Mouse (Mus musculus) heart, embryonic 14.5 days (tissue): ENCODE data around the gene Topors. TPM values are rescaled to one million over a fixed set of nuclear protein-coding genes. Genes with fewer than 3 reads are reported as not detected.

Source experiments
- ATAC-seq: fragments of 200-750 bp; cut with Nextera tagmentation; 2 replicates; pipeline ENCODE4 v1.8.0; 2017; ENCODE audit warnings: low read depth, moderate TSS enrichment; ENCODE audit not compliant: insufficient number of reproducible peaks, insufficient read depth, low FRiP score
- H3K27ac ChIP-seq, 2 experiments: fragments of 200-500 bp in 1 of 2; fragments of 300-500 bp in 1 of 2; sonication (generic) in 1 of 2; replicated peaks in 1 of 2; 2 replicates each; pipeline ENCODE4 v1.5.1; 2012 to 2014; ENCODE audit warnings: low read depth in 2 of 2, low read length in 2 of 2, control low read depth in 1 of 2, mild to moderate bottlenecking in 1 of 2, mixed read lengths in 1 of 2; ENCODE audit not compliant: control insufficient read depth in 1 of 2, insufficient read depth in 1 of 2
- H3K27me3 ChIP-seq: fragments of 300-500 bp; sonication (generic); 2 replicates; pipeline ENCODE4 v1.6.1; 2014; ENCODE audit warnings: mild to moderate bottlenecking, low read length, control low read depth; ENCODE audit not compliant: control insufficient read depth, insufficient read depth
- H3K36me3 ChIP-seq: fragments of 300-500 bp; sonication (generic); 2 replicates; pipeline ENCODE4 v1.6.1; 2014; ENCODE audit warnings: mild to moderate bottlenecking, control low read depth, low read length, mixed read lengths; ENCODE audit not compliant: control insufficient read depth, insufficient read depth
- H3K4me1 ChIP-seq, 2 experiments: fragments of 200-500 bp in 1 of 2; fragments of 300-500 bp in 1 of 2; sonication (generic) in 1 of 2; 2 replicates each; pipeline ENCODE4 v1.6.1; 2012 to 2014; ENCODE audit warnings: low read length in 2 of 2, control low read depth in 1 of 2, mixed read lengths in 1 of 2; ENCODE audit not compliant: control insufficient read depth in 2 of 2, insufficient read depth in 2 of 2
- H3K4me2 ChIP-seq: fragments of 300-500 bp; sonication (generic); 2 replicates; pipeline ENCODE4 v1.6.1; 2014; ENCODE audit warnings: mild to moderate bottlenecking, low read length
- H3K4me3 ChIP-seq, 2 experiments: fragments of 200-500 bp in 1 of 2; fragments of 300-500 bp in 1 of 2; sonication (generic) in 1 of 2; 2 replicates each; pipeline ENCODE4 v1.5.1; 2012 to 2014; ENCODE audit warnings: low read length in 2 of 2, mild to moderate bottlenecking in 2 of 2, control low read depth in 1 of 2, low read depth in 1 of 2, moderate library complexity in 1 of 2; ENCODE audit not compliant: control insufficient read depth in 1 of 2, insufficient read depth in 1 of 2
- H3K9ac ChIP-seq: fragments of 300-500 bp; sonication (generic); 2 replicates; pipeline ENCODE4 v1.6.1; 2014; ENCODE audit warnings: mild to moderate bottlenecking, low read length
- H3K9me3 ChIP-seq: fragments of 300-500 bp; sonication (generic); 2 replicates; pipeline ENCODE4 v1.6.1; 2016; ENCODE audit warnings: low read length, control low read depth; ENCODE audit not compliant: control insufficient read depth
- WGBS: fragments of 180-500 bp; shearing (Covaris S2); extraction: QIAGEN DNeasy Blood & Tissue Kit; methylation state at CpG from one replicate; pipeline ENCODE4 v1.1.7; 2014; 5-methylcytosine and 5-hydroxymethylcytosine counted together
- polyA plus RNA-seq: library from polyadenylated mRNA; unstranded; fragments of >200 nt; fragmentation: Nextera tagmentation; extraction: Ambion mirVana; gene quantifications from 2 replicates; pipeline ENCODE4 v1.2.1, GENCODE M21; 2014

Gene Topors
- polyA plus RNA-seq, 1 experiment from 2014 or later, result 28.3 TPM

DNA sequence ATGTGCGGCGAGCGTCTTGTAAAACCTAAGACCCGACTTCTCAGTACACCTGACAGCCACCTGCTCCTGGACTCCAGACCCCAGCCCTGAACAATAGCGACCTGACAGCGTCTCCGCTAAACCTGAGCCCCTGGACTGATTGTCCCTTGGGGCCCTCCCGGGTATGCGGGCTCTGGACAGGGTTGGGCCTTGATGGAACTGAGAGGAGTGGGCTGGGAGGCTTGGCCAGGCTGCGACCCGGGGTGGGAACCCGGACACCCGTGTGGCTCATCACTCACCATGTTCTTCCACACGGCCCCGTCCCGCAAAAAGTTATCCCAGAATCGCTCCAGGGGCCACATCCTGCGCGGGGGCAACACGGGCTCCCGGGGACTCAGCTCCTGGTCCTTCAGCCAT is 9.2 kb upstream of the Topors start:
- Histone ChIP-seq H3K4me2 (peak overlapping the region; percentile 78), H3K9me3 (no peaks in the 10 kb centered on the region), H3K27me3 (no peaks in the 10 kb centered on the region), H3K9ac (peak overlapping the region; percentile 95), H3K4me1 (peaks cover 2 to 7% of the 10 kb centered on the region in 2 experiments; a peak in 3 of 4 replicates), H3K36me3 (peaks cover 30% of the 10 kb centered on the region), H3K27ac (peak overlapping the region; percentile 76 to 89), H3K4me3 (peak overlapping the region; percentile 87 to 96)
- ATAC-seq, result peak; percentile 65
- under 1% methylated on average over 21 of the region's 21 CpGs for WGBS

DNA sequence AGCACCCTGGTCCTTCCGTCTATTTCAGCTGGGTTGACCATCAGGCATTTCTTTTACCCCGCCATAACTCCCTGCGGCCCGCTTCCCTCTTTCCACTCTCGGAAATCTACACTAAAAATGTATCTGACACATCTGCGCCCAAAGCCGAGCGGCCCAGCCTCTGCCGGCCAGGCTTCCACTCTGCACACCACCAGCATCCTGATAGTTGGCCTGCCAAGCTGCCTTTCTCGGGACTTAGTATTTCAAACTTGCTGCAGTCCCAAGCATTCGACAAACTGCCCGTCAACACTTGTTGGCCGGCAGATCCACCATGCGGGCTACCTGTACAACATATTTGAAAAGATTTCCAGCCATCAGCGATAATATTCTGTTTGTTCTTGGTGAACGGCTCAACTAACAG is 815 bp downstream of the Topors start:
- peak overlapping the region; percentile 91 for H3K4me2 ChIP-seq
- under 1% methylated on average over 16 of the region's 16 CpGs for WGBS
- H3K4me3 ChIP-seq, result peak overlapping the region; percentile 91 to 99
- no peaks in the 10 kb centered on the region for H3K27me3 ChIP-seq
- H3K9ac ChIP-seq, result peak overlapping the region; percentile 98
- peaks cover 10 to 17% of the 10 kb centered on the region in 2 experiments for H3K4me1 ChIP-seq
- peak overlapping the region; percentile 99 to 100 for H3K27ac ChIP-seq
- no peak for ATAC-seq
- peaks cover 50% of the 10 kb centered on the region for H3K36me3 ChIP-seq
- no peaks in the 10 kb centered on the region for H3K9me3 ChIP-seq

DNA sequence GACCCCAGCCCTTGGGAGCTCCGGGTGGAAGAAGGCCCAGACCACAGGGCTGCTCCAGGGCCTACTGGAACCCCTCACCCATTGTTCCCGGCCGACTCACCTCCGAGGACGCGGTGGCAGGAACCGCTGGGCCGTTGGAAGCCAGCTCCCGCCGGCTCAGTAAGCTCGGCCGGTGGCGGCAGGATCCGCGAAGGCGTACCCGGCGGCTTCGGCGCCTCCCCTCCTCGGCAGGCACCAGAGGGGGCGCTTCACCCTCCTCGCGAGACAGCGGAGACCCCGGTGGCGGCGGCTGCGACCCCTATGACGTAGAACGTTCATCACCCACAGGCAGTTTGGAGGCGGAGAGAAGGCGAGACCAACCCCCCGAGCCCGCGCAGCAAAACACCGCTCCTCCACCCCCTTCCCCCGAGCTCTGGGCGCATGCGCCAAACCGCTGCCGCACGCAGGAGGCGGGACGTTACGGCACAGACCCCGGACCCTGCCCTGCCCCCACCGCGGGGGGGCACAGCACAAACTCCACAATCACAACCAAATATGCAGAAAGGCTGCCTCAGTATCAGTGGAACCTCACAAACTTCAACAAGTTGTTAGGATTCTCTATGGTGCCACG is 1.3 kb downstream of the Topors start:
- under 1% methylated on average over 48 of the region's 50 CpGs for WGBS
- Histone ChIP-seq H3K4me1 (peaks cover 10 to 17% of the 10 kb centered on the region in 2 experiments), H3K9ac (peak overlapping the region; percentile 98), H3K4me2 (peak overlapping the region; percentile 91), H3K27ac (peak overlapping the region; percentile 99 to 100), H3K9me3 (no peaks in the 10 kb centered on the region), H3K4me3 (peak overlapping the region; percentile 91 to 99), H3K27me3 (no peaks in the 10 kb centered on the region), H3K36me3 (peaks cover 45% of the 10 kb centered on the region)
- peak; percentile 68 for ATAC-seq

DNA sequence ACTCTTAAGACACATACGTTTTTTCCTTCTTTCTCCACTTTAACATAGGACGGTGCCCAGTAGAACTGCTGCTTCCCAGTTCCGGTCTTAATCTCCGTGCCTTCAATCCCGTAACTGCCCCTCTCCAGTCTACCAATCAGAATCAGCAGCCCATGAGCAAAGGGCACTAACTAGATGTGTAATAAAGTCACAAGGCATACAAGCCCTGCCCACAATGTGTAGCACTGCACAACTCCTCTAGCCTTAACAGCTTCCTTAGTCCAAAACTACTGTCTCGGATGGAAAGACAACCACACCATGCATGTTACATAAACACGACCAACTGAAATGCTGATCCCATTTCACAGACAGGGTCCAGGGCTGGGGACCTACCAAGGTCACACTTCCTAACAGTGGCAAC is 2.0 kb downstream of the Topors start:
- H3K36me3 ChIP-seq, result peaks cover 45% of the 10 kb centered on the region

DNA sequence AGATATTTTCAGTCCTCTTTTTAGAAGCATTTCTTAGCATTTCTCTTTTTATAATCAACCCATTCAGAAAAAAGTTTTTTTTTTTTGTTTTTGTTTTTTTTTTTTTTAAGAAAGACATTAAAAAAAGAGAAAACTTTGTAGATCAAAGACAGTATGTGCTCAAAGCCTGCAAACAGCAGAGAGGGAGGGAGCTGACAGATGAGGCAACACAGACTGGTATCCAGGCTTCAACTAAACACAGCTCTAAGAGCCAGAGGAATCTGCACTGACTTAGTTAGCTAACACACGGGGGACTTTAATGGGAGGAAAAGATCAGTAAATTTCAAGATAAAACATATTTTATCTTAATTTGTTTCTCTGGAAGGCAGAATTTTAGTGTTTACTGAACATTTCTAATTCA is 5.3 kb downstream of the Topors start:
- 40% methylated on average over 1 of the region's 1 CpGs for WGBS
- no peak for ATAC-seq
- peaks cover 62% of the 10 kb centered on the region for H3K36me3 ChIP-seq

More for the DNA sequence above, 2.0 kb downstream of the Topors start:
- peaks cover 10 to 17% of the 10 kb centered on the region in 2 experiments for H3K4me1 ChIP-seq
- H3K4me3 ChIP-seq, result peak overlapping the region; percentile 91 to 99
- ATAC-seq, result no peak
- H3K4me2 ChIP-seq, result peak overlapping the region; percentile 91
- H3K9me3 ChIP-seq, result no peaks in the 10 kb centered on the region
- H3K27ac ChIP-seq, result peak overlapping the region; percentile 62 to 99
- WGBS, result 56% methylated on average over 7 of the region's 7 CpGs
- no peaks in the 10 kb centered on the region for H3K27me3 ChIP-seq
- peak overlapping the region; percentile 98 for H3K9ac ChIP-seq

DNA sequence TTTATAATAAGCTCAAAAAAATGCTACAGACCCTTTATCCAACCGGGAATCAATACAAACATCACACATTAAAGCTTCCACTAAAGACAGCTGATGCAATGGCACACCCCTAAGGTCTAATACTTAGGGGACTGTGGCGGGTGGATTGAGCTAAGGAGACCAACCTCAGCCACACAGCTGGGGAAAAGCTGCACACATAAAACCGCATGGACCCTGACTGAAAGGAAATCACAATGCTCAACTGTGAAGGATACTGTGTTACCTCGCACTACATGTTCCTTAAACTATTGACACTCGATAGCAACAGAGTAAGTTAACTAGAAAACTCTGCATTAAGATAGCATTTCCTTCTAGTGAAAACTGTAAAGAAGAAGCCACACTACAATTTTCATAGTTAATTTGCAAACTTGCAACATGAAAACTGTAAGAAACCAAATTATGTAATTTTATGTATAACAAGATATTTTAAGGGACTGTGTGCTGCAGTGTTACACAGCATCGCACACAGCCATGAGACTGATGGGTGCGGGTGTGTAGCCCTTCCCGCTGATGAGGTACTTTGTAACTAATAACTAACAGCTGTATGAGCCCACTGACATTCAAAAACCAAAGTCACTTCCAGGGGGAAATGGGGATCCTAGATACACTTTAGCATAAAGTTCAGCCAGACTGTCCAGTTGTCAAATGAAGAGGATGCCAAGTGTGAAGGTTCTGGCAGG is 15.1 kb downstream of the Topors start:
- Histone ChIP-seq H3K4me2 (no peak overlapping the region), H3K4me3 (no peak overlapping the region), H3K27ac (peak overlapping the region in 1 of 2 experiments; percentile 6; a peak in 1 of 4 replicates), H3K4me1 (peaks cover 0 to 7% of the 10 kb centered on the region in 2 experiments; a peak in 1 of 4 replicates), H3K36me3 (peaks cover 7% of the 10 kb centered on the region), H3K9ac (no peak overlapping the region), H3K9me3 (no peaks in the 10 kb centered on the region), H3K27me3 (no peaks in the 10 kb centered on the region)
- ATAC-seq, result no peak
- WGBS, result 89% methylated on average over 8 of the region's 8 CpGs

More for the DNA sequence above, 5.3 kb downstream of the Topors start:
- Histone ChIP-seq H3K9ac (no peak overlapping the region), H3K4me2 (no peak overlapping the region), H3K27ac (no peak overlapping the region), H3K27me3 (no peaks in the 10 kb centered on the region), H3K4me1 (peaks cover 5 to 17% of the 10 kb centered on the region in 2 experiments; a peak in 3 of 4 replicates), H3K4me3 (no peak overlapping the region), H3K9me3 (no peaks in the 10 kb centered on the region)

DNA sequence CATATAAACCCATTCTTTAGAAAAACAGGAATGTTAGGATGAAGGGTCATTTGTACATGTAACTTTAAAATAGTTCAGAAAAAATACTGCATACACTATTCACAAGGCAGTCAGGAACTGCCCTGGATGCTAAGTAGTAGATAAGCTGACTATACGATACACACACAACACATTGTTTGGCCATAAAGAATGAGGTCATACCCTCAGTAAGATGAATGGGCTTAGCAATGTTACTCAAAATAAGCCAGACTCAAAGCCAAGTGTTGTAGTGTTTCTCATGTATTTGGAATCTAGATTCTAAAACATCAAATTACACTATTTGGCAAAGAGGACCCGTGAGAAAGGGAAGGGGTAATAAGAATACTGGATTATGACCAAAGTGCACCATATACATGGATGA is 15.9 kb downstream of the Topors start:
- no peaks in the 10 kb centered on the region for H3K9me3 ChIP-seq
- H3K27me3 ChIP-seq, result no peaks in the 10 kb centered on the region
- no peak overlapping the region for H3K4me2 ChIP-seq
- no peak for ATAC-seq
- no peak overlapping the region for H3K9ac ChIP-seq
- no peak overlapping the region for H3K4me3 ChIP-seq
- no peak overlapping the region for H3K27ac ChIP-seq
- H3K36me3 ChIP-seq, result no peaks in the 10 kb centered on the region; the same call in 1 of the 2 replicates
- WGBS, result 40% methylated on average over 2 of the region's 2 CpGs
- peaks cover 0 to 7% of the 10 kb centered on the region in 2 experiments; a peak in 1 of 4 replicates for H3K4me1 ChIP-seq
